19 mouse cellular contexts compared by ENCODE assay signal in genomic region chr13:25254478-25255263, GRCm38 (mm10). TPM values are rescaled to one million over a fixed set of nuclear protein-coding genes. Genes with fewer than 3 reads are reported as not detected.
A peak's percentile ranks its signal among the peaks of the same experiment; 100 is the strongest.
DNase-seq lines count a peak whose midpoint lies in the region; ATAC-seq lines count a peak whose summit lies in the region.
"Had no signal": no experiment of that assay in that cellular context is flagged by ENCODE, and none has a peak within 500 bp of the region (broad histone marks: within the 10 kb centered on the region; RNA-seq: fewer than 3 reads in every experiment).

No protein-coding gene starts in this region.

- intact Hi-C loops in gastrocnemius, postnatal 36 days (cut with DNase I): no loop called here

- no peak overlapping the region for H3K4me3 ChIP-seq in limb, embryonic 12.5 days (replicated peaks)
- H3K4me3 ChIP-seq: liver, embryonic 12.5 days; midbrain, embryonic 10.5 days had no signal

- H3K36me3 ChIP-seq in limb, embryonic 12.5 days: no peaks in the 10 kb centered on the region
- H3K36me3 ChIP-seq: liver, embryonic 12.5 days; midbrain, embryonic 10.5 days had no signal

- peak; percentile 3 for DNase-seq in gastrocnemius, postnatal 10 days
- DNase-seq in gastrocnemius, postnatal 36 days: no peak
- peak; percentile 17 for DNase-seq in kidney, postnatal 10 days
- DNase-seq in kidney, adult 9 months: no peak
- peak; percentile 8 for DNase-seq in adipocyte (ENCODE audit: low spot score)
- DNase-seq in layer of hippocampus, postnatal 25 days (ENCODE audit: extremely low spot score in 1 of 2, low spot score in 1 of 2): no peak
- no peak for DNase-seq in right cerebral cortex, adult 18-20 months
- DNase-seq: cerebellum, adult 11 months; cerebellum, postnatal 25 days; forebrain, postnatal 0 days; gastrocnemius, postnatal 14 days; layer of hippocampus, adult 9-11 months; spleen, adult 18-20 months; thymus, postnatal 4 days had no signal

- H3K4me2 ChIP-seq in limb, embryonic 12.5 days: no peak overlapping the region
- H3K4me2 ChIP-seq: heart, embryonic 11.5 days; liver, embryonic 12.5 days had no signal

- no peak overlapping the region for H3K27ac ChIP-seq in limb, embryonic 12.5 days
- H3K27ac ChIP-seq: liver, embryonic 12.5 days; midbrain, embryonic 10.5 days had no signal

- no peaks in the 10 kb centered on the region for H3K27me3 ChIP-seq in limb, embryonic 12.5 days
- H3K27me3 ChIP-seq: liver, embryonic 12.5 days had no signal

- H3K4me1 ChIP-seq in limb, embryonic 12.5 days (replicated peaks): no peaks in the 10 kb centered on the region; the same call in 1 of the 2 replicates
- H3K4me1 ChIP-seq: liver, embryonic 12.5 days; midbrain, embryonic 10.5 days had no signal

- H3K9me3 ChIP-seq in limb, embryonic 12.5 days: no peaks in the 10 kb centered on the region
- H3K9me3 ChIP-seq: liver, embryonic 12.5 days; midbrain, embryonic 10.5 days had no signal

- peak; percentile 42; the same call in 1 of the 2 replicates for ATAC-seq in limb, embryonic 12.5 days (ENCODE audit: insufficient number of reproducible peaks, insufficient read depth, low FRiP score, low TSS enrichment, low read depth)
- ATAC-seq: forebrain, postnatal 0 days; liver, embryonic 12.5 days had no signal

- WGBS in limb, embryonic 12.5 days: 71% methylated on average over 9 of the region's 9 CpGs

- H3K9ac ChIP-seq in limb, embryonic 12.5 days (replicated peaks): no peak overlapping the region
- H3K9ac ChIP-seq: forebrain, postnatal 0 days; liver, embryonic 12.5 days had no signal

RNA-seq across cellular contexts. Expression of gene Nrsn1, which starts 15.6 kb away (rescaled TPM):
- under 1 TPM; 0.11 to 0.16 TPM for total RNA-seq in gastrocnemius, postnatal 10 days (2021)
- not detected for total RNA-seq in gastrocnemius, postnatal 36 days (2021)
- polyA plus RNA-seq in limb, embryonic 12.5 days (2016; fragmentation: Nextera tagmentation; extraction: Ambion mirVana): 0.77 and 1.1 TPM in 2 replicates
- total RNA-seq in layer of hippocampus, postnatal 25 days (2021): 100 to 1,000 TPM; 269 to 289 TPM
- total RNA-seq: gastrocnemius, postnatal 14 days; neutrophil, adult 5-6 weeks had no signal
- polyA plus RNA-seq: heart, embryonic 11.5 days had no signal

Comparison
In these comparisons a context has a peak if more than half of its experiments do, and no peak if none do; other contexts are left out.
1. DNase-seq: peak in gastrocnemius, postnatal 10 days (single experiment), kidney, postnatal 10 days (single experiment) and adipocyte (single experiment); none in gastrocnemius, postnatal 36 days (0 of 2), kidney, adult 9 months (single experiment), layer of hippocampus, postnatal 25 days (0 of 2) and right cerebral cortex, adult 18-20 months (single experiment).
2. RNA of gene Nrsn1, which starts 15.6 kb away (total RNA-seq): 269 to 289 TPM in layer of hippocampus, postnatal 25 days; 0.11 to 0.16 TPM in gastrocnemius, postnatal 10 days and not detected in gastrocnemius, postnatal 36 days; every median in the first group is over 100 times any median in the second.